Mouse (Mus musculus): Measurements from ENCODE around the gene Eef2.

DNA sequence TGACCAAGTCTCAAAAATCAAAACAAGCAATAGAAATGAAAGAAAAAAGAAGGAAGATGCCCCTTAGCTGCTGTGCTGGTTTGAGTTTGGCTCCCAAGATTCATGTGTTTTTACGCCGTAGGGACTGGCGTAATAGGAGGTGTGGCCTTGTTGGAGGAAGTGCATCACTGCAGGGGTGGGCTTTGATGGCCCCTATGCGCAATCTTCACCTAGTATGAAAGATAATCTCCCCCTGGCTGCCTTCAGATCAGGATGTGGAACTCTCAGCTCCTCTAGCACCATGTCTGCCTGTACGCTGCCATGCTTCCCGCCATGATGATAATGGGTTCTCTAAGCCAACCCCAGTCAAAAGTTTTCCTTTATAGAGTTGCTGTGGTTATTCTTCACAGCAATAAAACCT is 39.8 kb downstream of the Eef2 start:
- no peak for TF ChIP-seq CTCF (IDR thresholded peaks at IDR 0.05; ENCODE audit: insufficient read depth, low read length)
- no peak for TF ChIP-seq POLR2A (IDR thresholded peaks at IDR 0.05; ENCODE audit: borderline replicate concordance, extremely low read depth, low read depth, low read length)

Data from lung, adult 2 months (tissue).